Mouse (Mus musculus): ENCODE results near the gene S100g.

The S100g gene

GRCm38 (mm10) chrX:162964383-162964782 is at the start of gene S100g:
Gene S100g, minus strand, starts transcription at chrX:162964599.
- CTCF ChIA-PET, result interaction anchor here in 3 of 4 experiments (0.6 to 0.7 kb wide), 3 partner anchors 15 to 1693 kb away, joined by 3 read pairs; no protein-coding TSS in a partner anchor
- POLR2A ChIA-PET, result interaction anchor here in 2 of 4 experiments (0.6 to 0.7 kb wide), 3 partner anchors 12 to 585 kb away, joined by 3 to 4 read pairs (median 4); no protein-coding TSS in a partner anchor

DNA sequence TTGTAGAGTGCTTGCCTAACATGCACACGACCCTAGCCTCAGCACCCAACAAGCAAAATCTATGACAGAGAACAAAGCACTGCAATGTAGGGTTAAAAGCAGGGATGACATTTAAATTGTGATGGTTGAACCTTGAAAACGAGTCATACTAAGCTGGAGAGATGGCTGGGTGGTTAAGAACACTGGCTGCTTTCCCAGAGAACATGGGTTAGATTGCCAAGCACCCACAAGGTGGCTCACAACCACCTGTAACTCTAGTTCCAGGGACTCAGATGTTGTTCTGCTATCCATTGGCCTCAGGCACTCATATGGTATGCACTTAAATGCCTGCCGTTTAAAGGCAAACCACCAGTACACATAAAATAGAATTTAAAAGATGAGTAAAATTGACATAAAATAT is 27.7 kb upstream of the S100g start:
- ChIA-PET POLR2A (no interaction called here), CTCF (no interaction called here)

DNA sequence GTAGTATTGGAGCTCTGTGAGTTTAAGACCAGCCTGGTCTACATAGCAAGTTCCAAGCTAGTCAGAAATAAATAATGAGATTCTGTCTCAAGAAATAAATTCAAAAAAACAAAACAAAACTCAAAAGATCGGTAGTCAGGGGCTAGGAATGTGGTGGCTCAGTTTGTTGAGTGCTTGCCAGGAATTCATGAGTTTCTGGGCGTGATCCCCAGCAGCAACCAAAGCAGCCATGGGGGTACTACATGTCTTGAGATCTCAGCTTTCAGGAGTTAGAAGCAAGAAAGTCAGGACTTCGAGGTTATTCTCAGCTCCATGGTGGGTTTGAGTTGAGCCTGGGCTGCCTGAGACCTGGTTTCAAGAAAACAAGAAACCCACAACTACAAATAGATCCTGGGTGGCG is 27.0 kb upstream of the S100g start:
- ChIA-PET POLR2A (interaction anchor here in 1 of 4 experiments (0.6 to 1.4 kb wide), 3 partner anchors 15 to 18 kb away, joined by 3 read pairs; no protein-coding TSS in a partner anchor), CTCF (no interaction called here)

GRCm38 (mm10) chrX:162986876-162987495 is 22.6 kb upstream of the S100g start:
- CTCF ChIA-PET, result no interaction called here

GRCm38 (mm10) chrX:162976194-162976593 is 11.8 kb upstream of the S100g start:
- CTCF ChIA-PET, result no interaction called here
- POLR2A ChIA-PET, result interaction anchor here in 2 of 4 experiments (0.6 to 1.1 kb wide), 3 partner anchors 12 to 15 kb away, joined by 3 to 6 read pairs (median 4); partner anchors contain the start of gene S100g (in 1 of the 2)

More at GRCm38 (mm10) chrX:162986876-162987495, 22.6 kb upstream of the S100g start:
- POLR2A ChIA-PET, result no interaction called here

DNA sequence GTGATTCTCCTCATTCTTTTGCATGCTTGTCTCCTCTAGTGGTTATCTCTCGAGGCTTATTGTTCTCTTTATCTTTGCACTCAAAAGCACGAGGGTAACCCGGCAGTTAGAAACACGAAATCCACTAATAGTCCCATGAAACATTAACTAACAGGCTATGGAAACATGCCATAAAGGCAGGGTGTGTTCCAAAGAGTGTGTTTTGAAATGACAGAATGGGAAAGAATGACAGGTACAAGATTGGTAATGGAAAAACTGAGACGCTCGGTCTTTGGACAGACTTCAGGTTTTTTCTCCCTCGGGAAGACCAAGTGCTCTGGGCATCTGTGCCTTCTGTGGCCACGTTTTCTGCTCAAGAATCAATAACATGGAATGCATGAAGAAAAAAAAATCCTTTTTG is 3.1 kb upstream of the S100g start:
- ChIA-PET CTCF (no interaction called here), POLR2A (no interaction called here)

GRCm38 (mm10) chrX:162963840-162964239 is 559 bp downstream of the S100g start:
- ChIA-PET POLR2A (interaction anchor here in 2 of 4 experiments (0.6 kb wide), 2 partner anchors 12 to 236 kb away, joined by 3 to 4 read pairs; no protein-coding TSS in a partner anchor), CTCF (interaction anchor here in 3 of 4 experiments (0.6 to 0.7 kb wide), 3 partner anchors 14 to 1693 kb away, joined by 3 read pairs; no protein-coding TSS in a partner anchor)

GRCm38 (mm10) chrX:162957921-162958320 is 6.5 kb downstream of the S100g start:
- CTCF ChIA-PET, result no interaction called here

GRCm38 (mm10) chrX:162949811-162950439 is 14.5 kb downstream of the S100g start:
- POLR2A ChIA-PET, result interaction anchor here in 1 of 4 experiments (0.7 to 0.8 kb wide), 2 partner anchors 193 to 1230 kb away, joined by 3 read pairs; no protein-coding TSS in a partner anchor
- CTCF ChIA-PET, result interaction anchor here (0.6 to 3.2 kb wide), 18 partner anchors 9 to 1653 kb away, joined by 3 to 21 read pairs (median 4); partner anchors contain the start of gene Grpr (in 1 of the 4)

More at GRCm38 (mm10) chrX:162957921-162958320, 6.5 kb downstream of the S100g start:
- POLR2A ChIA-PET, result no interaction called here

DNA sequence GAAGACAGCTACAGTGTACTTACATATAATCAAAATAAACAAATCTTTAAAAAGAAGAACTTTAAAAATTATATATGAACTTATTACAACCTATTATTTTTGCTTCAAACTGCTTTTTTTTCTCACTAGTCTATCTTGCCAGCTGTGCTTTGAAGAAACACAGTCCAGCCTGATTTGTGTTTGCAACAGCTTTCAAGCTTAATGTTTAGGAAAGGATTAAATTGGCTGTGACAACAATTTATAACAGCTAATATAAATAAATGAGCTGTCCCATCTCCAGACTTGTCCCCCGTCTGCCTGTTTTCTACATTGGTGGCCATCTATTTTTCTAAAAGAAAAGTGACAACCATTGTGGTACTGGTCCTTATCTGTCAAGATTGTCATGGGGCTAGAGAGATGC is 22.4 kb downstream of the S100g start:
- CTCF ChIA-PET, result no interaction called here

DNA sequence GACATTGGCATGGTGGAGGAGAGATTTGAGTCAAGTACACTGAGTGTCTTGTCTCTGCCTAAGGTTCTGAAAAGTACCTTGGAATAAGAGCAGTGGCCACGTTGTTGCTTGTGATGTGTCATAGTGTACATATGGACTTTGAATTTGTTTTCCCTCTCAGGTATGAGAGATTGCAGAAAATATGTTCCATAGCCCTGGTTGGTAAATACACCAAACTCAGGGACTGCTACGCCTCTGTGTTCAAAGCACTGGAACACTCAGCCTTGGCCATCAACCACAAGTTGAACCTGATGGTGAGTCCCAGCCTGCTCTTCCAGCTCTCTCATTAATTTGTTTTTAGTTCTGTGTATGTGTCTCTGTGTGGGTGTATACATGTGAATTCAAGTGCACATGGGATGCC is 32.9 kb downstream of the S100g start:
- ChIA-PET POLR2A (no interaction called here), CTCF (no interaction called here)

More for the DNA sequence above, 22.4 kb downstream of the S100g start:
- POLR2A ChIA-PET, result interaction anchor here in 1 of 4 experiments (0.8 kb wide), 1 partner anchor 9 kb away, joined by 3 read pairs; no protein-coding TSS in a partner anchor

- CTCF ChIA-PET, result no interaction called here
- POLR2A ChIA-PET, result interaction anchor here in 1 of 4 experiments (0.6 kb wide), 1 partner anchor 20 kb away, joined by 5 read pairs; the partner anchor contains the start of gene Ctps2
Observed at GRCm38 (mm10) chrX:162921487-162922125, 42.8 kb downstream of the S100g start.

- ChIA-PET POLR2A (no interaction called here), CTCF (interaction anchor here (0.6 to 1.8 kb wide), 10 partner anchors 14 to 1363 kb away, joined by 3 to 8 read pairs (median 3); partner anchors contain the start of genes Ctps2 (in 1 of the 4) and Grpr (in 1 of the 4))
Observed at GRCm38 (mm10) chrX:162915697-162916096, 48.7 kb downstream of the S100g start.

- CTCF ChIA-PET, result no interaction called here
- POLR2A ChIA-PET, result no interaction called here
Observed at GRCm38 (mm10) chrX:162913651-162914050, 50.7 kb downstream of the S100g start.

All from embryonic stem cell, embryonic (primary cell).